Mouse (Mus musculus): ENCODE results near the gene Thumpd3. TPM values are rescaled to one million over a fixed set of nuclear protein-coding genes. Genes with fewer than 3 reads are reported as not detected.
A peak's percentile ranks its signal among the peaks of the same experiment; 100 is the strongest.

The Thumpd3 gene
- 10 to 100 TPM; 14.2 to 14.5 TPM for total RNA-seq (2021)
- long read RNA-seq, experiment 1, transcript Thumpd3-201 (10 exons, 2,163 nt): major isoform, 35 of 40 reads
- long read RNA-seq, experiment 1, partial matches to known transcripts: 0 of 40 reads
- long read RNA-seq, experiment 1, other reads (novel, unspliced or antisense): 5 of 40 reads
- long read RNA-seq, experiment 2, transcript Thumpd3-201 (10 exons, 2,163 nt): major isoform, 32 of 41 reads
- long read RNA-seq, experiment 2, partial matches to known transcripts: 2 of 41 reads
- long read RNA-seq, experiment 2, other reads (novel, unspliced or antisense): 7 of 41 reads

DNA sequence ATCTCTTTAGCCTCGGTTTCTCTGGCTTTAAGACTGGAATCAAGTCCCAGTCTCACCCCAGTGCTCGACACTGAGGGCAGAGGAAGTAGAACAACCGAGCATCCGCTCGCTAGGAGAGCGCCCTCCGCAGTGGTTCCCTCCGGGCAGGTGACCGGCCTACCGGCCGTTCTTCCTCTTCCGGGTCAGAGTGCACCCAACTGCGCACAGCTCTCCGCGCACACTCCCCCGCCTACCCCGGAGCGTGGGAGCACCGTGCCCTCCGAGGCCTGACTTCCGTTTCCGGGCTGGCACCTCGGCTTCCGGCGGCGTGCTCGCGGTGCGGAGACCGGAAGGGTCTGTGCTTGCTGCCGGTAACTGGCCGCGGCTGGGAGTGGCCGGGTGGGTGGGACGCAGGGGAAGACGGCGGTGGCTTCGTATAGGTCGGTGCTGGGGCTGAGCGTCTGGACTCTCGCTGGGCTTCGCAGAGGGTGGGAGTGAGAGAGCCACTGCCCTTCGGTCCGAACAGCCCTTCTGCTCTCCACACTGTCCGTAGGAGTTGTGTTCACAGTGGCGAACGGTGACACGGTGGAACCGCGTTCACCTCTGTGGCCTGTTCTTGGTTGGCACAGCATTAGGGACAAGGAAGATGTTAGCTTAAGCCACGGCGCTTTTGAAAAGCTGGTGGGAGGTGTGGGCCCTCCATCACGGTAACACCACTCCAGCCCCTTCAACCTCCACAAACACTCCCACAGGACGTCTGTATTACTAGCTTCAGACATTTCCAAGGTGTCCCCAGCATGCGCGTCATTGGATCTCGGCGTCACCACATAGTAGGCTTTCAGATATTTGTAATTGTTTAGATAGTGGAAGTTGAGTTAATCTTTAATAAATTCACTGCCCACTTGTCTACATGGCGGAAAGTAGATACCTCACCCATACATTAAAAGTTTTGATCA, at the start of gene Thumpd3:
Gene Thumpd3 (plus strand): TSS at position 185 of the 935 bp plus-strand sequence.
- DNase-seq (ENCODE audit: low spot score): peak; percentile 96

DNA sequence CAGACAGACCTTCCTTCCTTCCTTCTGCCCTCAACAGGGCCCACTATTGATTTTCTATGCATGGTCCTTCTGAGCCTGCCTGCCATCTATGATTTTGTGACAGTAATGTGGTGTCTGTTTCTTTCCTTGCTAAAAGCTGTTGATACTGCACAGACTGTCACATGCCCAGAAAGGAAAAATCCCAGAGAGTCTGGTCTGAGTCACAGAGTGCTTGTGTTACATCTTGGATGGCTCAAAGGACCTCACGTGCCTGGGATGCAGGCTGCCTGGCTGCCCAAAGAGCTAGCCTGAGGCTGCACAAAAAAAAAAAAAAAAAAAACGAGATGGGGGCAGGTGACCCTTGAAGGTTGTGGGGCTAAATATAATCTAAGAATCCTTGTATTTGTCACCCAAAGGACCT, 46.8 kb upstream of the Thumpd3 start:
- no peak for DNase-seq (ENCODE audit: low spot score)

DNA sequence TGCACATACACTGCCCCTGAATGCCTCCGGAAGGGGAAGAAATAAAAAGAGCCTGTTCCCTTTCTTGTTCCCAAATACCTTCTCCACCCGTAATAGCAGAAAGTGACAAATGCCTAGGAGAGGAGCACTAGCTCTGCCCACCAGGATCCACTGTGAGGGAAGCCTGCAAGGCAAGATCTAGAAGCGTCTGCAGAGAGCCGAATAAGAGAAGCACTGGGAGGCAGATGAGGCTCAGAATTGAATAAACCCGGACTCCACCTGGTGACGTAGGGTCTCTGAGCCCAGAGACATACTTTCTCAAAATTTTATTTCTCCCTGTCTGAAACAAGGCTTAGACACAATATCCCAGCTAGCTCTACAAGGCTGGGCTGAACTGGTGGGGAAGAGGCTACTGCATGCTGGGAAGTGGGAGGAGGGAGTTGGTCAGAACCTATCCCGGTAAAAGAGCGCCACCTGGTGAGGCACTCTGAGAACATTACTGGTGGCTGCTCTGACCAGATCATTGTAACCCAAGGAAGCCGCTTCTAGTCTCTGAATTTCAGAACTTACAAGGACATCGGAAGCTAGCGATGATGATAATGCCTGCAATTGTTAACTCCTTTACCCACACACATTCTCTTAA, 45.2 kb upstream of the Thumpd3 start:
- DNase-seq (ENCODE audit: low spot score): peak; percentile 86

DNA sequence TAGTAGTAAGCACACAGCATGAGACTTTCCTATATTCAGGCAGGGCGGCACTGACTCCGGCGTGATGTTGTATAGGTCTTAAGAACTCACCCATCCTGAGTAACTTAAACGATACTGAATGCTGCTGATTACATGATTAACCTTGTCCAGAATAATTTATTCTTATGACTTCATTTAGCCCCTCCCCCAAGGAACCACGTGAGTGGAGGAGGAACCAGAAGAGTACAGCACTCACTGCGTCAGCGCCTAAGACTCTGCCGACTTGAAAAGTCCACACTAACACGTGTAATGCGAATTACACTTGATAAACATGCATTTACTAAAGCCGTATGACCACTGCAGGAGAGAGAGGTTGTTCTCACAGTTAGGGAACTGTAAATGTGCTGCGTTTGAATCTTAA, 44.3 kb upstream of the Thumpd3 start:
- no peak for DNase-seq (ENCODE audit: low spot score)

DNA sequence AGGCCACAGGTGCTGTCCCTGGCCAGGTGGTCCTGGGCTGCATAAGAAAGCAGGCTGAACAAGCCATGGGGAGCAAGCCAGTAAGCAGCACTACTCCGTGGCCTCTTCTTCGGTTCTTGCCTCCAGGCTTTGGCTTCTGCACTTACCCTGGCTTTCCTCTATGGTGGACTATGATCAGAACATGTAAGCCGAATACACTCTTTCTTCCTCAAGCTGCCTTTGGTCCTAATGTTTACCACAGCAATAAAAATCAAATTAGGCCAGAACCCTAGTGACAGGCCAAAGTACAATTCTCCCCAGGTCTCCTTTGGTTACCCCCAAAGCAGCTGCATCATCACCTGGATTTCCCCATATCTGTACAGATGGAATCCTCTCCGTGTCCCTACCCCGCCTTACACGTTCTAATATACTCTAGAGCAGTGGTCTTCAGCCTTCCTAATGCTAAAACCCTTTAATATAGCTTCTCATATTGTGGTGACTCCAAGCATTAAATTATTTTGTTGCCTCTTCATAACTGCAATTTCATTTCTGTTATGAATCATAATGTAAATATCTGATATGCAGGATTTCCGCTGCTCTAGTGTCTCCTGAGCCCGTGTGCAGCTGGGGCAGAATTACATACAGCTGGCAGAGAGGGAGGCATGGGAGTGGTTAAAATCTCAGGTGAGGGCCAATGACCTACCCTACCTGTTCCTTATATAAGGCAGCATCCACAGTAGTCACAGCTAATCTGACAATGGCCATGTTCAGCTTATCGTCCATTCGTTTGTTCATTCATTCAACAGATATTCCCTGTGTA, 42.5 kb upstream of the Thumpd3 start:
- DNase-seq (ENCODE audit: low spot score): no peak

DNA sequence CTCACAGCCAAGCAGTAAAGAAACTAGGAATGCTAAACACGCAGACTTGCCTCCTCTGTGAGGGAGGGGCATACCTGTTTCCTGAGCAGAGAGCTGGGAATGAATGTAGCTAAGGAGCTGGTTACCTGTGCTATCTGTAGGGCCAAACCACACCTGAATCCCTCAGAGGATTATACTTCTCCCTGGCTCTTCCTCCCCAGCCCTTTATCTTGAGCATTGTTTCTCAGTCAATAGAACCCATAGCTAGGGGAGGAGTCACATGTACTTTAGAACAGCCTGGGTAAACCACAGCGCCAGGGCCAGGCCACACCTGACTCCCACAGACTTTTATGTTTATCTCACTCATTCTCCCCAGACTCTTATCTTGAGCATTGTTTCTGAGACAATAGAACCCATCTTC, 39.2 kb upstream of the Thumpd3 start:
- DNase-seq (ENCODE audit: low spot score): no peak

DNA sequence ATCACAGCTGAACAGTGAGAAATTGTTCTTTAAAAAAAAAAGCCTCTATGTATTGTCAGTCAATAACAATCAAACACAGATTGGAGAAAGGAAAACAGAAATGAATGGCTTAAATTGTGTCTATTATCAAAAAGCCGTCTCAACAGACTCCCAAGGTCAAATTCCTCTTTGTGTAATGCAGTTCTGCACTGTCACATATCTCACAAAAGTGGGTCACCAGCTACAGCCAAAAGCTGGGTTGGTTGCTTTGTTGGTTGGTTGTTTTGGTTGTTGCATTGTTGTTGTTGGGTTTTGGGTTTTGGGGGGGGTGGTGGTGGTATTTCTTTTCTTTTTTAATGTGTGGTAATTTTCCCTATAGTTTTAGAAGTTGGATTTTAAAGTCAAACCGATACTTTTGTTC, 34.1 kb upstream of the Thumpd3 start:
- no peak for DNase-seq (ENCODE audit: low spot score)

DNA sequence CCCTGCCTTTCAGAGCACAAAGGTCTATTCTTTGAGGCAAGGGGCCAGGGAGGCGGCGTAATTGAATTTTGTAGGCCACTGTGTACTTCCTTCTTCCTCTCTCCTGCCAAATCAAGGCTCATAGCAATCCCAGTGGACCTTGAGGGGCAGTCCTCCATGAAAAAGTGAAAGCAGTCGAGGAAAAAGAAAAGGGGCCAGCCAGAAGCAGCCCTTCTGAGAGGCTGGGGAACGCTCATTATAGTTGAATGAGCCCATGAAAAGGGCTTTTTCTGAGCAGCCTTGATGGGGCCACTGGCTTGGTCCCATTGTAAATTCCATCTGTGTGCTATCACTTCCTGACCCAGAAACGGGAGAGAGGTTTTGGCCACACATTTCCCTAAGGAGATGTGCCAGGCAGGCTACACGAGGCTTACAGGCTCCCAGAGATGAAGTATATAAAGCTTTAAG, 33.5 kb upstream of the Thumpd3 start:
- DNase-seq (ENCODE audit: low spot score): peak; percentile 83

DNA sequence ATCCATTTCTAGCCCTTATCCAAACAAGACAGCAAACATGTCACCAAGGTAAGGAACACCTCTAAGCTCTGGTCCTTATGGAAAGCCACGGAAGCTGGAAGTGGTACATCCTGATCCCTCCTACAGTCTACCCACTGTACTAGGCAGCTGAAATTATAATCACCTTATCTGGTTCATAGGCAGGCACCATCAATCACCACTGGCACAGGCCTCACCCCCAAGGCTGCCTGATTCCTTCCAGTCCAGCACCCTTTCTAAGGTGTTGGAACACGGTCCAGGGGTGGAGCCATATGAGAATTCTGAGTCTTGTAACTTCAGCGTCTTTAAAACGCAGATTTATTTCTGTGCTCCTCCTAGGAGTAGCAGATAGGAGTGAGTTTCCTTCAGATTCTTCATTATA, 32.5 kb upstream of the Thumpd3 start:
- no peak for DNase-seq (ENCODE audit: low spot score)

DNA sequence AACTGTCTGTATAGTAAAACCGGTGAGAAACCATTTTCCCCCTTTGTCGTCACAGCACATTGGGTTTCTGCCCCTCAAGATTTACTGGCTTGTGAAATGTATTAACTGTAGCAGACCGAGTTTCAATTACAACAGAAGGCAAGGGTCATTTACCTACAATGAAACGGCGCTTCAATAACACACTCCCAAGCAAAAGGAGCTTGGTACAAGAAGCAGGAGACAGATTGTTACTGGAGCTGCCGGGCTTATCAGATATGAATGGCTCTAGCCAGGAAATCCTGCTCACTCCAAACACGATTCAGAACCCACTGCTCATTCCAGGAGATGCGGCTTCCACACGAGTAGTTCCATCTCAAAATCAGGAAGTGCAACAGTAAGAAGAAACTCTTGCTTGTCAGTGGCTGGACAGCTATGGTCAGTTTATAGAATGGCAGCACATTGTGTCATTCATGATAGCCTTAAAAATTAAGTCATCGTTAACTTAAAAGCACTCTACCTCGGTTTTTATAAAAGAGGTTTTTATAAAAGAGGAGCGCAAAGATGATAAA, 28.5 kb upstream of the Thumpd3 start:
- no peak for DNase-seq (ENCODE audit: low spot score)

DNA sequence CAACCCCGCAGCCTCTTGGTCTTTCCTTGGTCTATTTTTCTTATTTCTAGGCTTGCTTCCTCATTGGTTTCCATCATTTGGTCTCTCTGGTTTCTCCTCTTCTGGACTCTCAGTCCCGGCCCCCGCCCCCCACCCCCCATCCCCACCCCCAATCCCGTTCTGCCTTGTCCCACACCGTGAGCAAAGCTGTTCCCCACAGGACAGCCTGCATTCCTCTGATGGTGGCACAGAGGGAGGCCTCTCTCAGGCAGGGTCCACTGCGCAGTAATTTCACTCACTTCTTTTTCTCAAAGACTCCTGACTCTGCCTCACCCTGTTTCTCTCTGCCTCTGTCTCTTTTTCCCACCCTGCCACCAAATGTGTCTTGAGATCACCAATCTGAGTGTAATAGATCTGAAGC, 27.9 kb upstream of the Thumpd3 start:
- DNase-seq (ENCODE audit: low spot score): no peak

DNA sequence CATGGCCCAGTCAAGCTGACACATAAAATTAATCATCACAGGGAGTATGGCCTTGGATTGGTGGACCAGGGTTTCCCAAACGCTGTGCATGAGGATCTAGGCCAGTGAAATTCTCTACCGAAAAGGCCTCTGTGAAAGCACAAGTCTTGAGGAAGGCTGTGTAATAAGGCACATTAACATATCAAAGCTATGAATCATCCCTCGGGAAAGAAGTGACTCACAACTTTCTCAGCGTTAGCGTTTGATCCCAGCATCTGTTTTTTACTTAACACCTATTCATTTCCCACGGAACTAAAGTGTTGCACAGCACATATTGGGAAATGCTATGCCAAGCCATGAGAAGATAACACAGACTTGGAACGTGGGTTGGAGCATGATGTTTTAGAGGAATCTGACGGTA, 21.2 kb upstream of the Thumpd3 start:
- DNase-seq (ENCODE audit: low spot score): no peak

DNA sequence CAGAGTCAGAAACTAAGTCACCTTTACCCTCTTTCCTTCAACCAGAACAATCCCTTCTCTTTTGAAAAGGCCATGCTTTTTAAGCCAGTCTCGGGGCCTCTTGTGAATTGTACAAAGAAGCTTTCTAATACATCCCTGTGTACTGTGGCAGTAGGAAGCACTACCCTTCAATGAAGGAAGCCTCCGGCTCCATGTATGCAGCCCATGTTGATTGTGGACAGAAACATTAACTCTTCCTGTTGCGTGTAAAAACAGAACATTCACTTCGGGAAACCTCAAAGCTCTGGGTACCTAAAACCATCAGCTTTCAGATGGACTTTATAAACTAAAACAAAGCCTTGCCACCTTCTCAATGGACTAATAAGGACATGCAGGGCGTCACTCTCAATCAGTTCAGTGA, 20.3 kb upstream of the Thumpd3 start:
- DNase-seq (ENCODE audit: low spot score): no peak

DNA sequence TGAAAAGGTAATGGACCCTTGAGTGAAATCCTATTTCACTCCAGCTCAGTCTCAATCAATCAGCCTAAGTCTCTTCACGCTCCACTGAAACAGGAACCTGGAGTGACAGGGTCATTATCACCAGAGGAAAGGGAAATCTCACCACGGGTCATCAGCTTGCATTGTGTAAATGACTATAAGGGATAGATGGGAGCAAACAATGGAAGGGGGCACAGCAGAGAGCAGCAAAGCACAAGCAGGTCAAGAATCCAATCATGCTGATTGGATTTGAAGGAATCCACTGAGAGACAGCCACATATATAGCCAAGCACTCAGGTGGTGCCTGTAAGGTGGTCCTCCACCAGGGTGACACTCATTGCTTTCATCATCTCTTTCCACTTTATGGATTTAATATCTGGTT, 18.6 kb upstream of the Thumpd3 start:
- no peak for DNase-seq (ENCODE audit: low spot score)

DNA sequence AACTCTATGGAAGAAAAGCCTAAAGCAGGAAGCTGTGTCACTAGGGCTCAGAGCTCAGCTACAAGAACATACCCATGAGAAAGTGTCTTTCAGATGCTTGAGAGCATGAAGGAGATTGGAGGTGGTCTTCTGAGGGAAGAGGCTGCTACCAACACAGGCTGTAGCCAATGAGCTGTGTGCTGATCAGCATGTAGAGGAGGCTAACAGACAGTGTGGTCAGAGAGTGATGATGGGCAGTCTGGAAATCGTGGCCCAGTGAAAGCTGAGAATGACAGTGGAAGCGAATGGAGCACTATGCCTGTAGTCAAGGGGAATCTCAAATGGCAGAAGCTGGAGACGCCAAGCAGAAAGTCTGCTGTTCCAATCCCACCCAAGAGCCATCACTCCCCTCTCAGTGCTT, 17.0 kb upstream of the Thumpd3 start:
- DNase-seq (ENCODE audit: low spot score): no peak

DNA sequence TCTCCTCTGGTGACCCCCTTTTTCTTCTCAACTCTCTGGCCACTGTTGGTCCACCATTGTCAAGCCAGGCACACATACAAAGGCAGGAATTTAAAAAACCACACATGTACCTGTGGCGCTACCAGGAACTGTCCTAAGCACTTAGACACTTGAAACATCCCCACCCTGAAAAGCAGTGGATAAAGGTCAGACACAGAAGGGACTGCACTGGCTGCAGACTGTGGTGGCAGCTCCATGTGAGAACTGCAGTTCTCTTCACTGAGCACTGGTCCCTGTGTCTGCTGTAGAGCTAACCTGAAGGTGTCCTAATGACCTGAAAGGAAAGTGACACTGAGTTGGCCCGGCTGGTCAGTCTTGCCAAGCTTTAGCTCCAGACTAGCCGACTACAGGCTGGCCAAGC, 15.5 kb upstream of the Thumpd3 start:
- no peak for DNase-seq (ENCODE audit: low spot score)

DNA sequence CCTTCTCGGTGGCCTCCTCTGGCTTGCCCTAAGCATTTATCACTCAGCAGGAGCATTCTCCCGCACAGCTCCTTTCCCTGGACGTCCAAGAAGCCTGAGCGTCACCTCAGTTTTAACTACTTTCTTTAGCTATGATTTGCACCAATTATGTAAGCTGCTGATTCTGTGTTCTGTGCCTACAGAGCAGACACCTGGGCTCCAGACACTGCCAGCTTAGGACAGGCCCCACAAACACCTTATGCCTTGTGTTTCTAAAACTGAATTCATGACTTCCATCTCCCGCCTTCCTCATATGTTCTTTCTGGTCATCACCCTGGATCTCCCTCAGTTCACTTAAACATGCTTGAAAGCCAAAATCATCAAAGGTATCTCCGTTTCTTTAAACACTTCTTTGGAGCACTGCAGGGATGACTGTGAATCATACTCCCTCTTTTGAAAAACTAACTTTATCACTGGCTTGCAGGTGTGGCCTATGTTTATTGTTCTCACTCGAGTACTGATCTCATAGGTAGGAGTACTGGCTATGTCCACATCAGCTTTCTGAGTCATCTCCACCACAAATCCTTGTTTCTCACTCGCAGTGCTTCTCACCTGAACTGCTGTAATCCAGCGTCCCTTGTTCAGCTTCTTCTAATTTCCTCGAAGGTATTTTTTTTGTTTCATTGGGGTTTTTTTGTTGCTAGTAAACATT, 14.9 kb upstream of the Thumpd3 start:
- DNase-seq (ENCODE audit: low spot score): no peak

DNA sequence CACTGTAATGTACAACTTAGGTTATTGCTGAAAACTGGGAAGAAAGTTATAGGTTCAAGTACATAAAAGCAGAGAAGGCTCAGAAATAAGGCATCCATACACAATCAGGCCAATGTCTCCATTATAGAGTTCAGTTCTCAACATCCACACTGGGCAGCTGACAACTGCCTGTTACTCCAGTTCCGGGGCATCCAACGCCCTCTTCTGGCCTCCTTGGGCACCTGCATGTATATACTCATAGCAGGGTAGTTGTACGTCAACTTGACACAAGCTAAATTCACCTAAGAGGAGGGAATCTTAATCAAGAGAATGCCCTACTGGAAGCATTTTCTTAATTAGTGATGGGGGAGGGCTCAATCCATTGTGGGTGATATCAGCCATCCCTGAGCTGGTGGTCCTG, 13.9 kb upstream of the Thumpd3 start:
- DNase-seq (ENCODE audit: low spot score): no peak

DNA sequence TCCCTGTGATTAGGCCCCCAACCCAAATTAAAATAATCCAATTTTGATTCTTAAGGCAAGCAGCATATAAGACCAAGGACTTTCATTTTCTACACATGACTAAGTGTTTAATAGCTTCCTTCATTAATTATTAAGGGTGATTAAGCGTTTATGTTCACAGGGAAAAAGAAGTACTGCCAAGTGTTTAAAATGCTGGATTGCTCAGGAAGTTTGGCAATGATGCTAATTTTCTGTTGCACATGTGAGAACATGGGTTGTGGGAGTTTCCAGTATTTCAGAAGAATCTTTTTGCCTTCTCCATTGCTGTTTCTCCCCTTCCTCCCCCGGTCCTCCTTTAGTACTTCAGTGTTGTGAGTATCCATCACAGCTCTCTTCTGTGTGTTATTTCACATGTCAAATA, 12.8 kb upstream of the Thumpd3 start:
- DNase-seq (ENCODE audit: low spot score): no peak

DNA sequence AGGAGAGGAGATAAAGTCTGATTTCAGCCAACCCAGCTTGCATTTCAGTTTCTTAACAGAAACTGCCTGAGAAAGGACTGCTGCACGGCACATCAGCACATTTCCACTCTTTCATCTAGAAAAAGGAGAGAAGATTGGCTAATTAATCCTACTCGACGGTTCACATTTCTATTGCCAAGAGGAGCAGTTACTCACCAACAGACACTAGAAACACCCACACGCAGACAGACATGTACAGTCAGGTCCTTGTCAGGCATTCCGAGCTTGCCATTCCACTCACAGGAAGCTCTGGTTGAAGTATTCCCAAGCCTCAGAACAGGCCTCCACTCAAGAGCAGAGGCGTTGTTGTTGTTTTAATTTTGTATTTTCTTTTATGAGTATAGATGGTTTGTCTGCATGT, 11.6 kb upstream of the Thumpd3 start:
- DNase-seq (ENCODE audit: low spot score): no peak

All from gastrocnemius, adult 18-20 months (tissue).